Mouse (Mus musculus): ENCODE results near the gene Rhot2. TPM values are rescaled to one million over a fixed set of nuclear protein-coding genes. Genes with fewer than 3 reads are reported as not detected.

Rhot2 gene
- total RNA-seq, 2 experiments from 2014 or later = 80.4 to 86.5 TPM

GRCm38 (mm10) chr17:25802825-25803517 lies 41.7 kb downstream of the Rhot2 start:
- DNase-seq = peak; percentile 85 to 86
- intact Hi-C loops (cut with DNase I) = loop anchor here (10.0 kb wide), 1 partner anchor 208 kb away; no protein-coding TSS in a partner anchor

- intact Hi-C loops (cut with DNase I) = loop anchor here (1.0 to 10.0 kb wide), 3 partner anchors 28 to 206 kb away; partner anchors contain the start of gene Narfl
- DNase-seq = peak; percentile 77 to 83
These were observed 43.6 kb downstream of the Rhot2 start for GRCm38 (mm10) chr17:25801029-25801428.

GRCm38 (mm10) chr17:25796951-25797369 lies 47.7 kb downstream of the Rhot2 start, which contains the start of gene Metrn:
Gene Metrn, minus strand, starts transcription at chr17:25797136.
- peak; percentile 92 to 93 for DNase-seq
- intact Hi-C loops (cut with DNase I) = no loop called here

GRCm38 (mm10) chr17:25796211-25796771 lies 48.4 kb downstream of the Rhot2 start:
- intact Hi-C loops (cut with DNase I) = no loop called here
- DNase-seq = peak; percentile 69 to 77

- intact Hi-C loops (cut with DNase I) = no loop called here
- peak in 1 of 2 experiments; percentile 34 for DNase-seq
These were observed 49.0 kb downstream of the Rhot2 start, which contains the start of gene AC134908.4 for GRCm38 (mm10) chr17:25795609-25796092. Gene AC134908.4, minus strand, starts transcription at chr17:25795659.

GRCm38 (mm10) chr17:25794998-25795397 lies 49.7 kb downstream of the Rhot2 start:
- no peak for DNase-seq
- intact Hi-C loops (cut with DNase I) = no loop called here

GRCm38 (mm10) chr17:25794197-25794596 lies 50.5 kb downstream of the Rhot2 start:
- no peak for DNase-seq
- intact Hi-C loops (cut with DNase I) = no loop called here

GRCm38 (mm10) chr17:25792615-25793014 lies 52.0 kb downstream of the Rhot2 start, which contains the start of gene Fam173a:
Gene Fam173a, minus strand, starts transcription at chr17:25792901.
- intact Hi-C loops (cut with DNase I) = no loop called here
- peak; percentile 89 for DNase-seq

GRCm38 (mm10) chr17:25791843-25792527 lies 52.7 kb downstream of the Rhot2 start:
- DNase-seq = peak; percentile 89 to 94
- intact Hi-C loops (cut with DNase I) = no loop called here

GRCm38 (mm10) chr17:25791320-25791842 lies 53.3 kb downstream of the Rhot2 start:
- no peak for DNase-seq
- intact Hi-C loops (cut with DNase I) = no loop called here

Small RNAs within 50 kb of the gene (microRNA-seq; reads per million reads assigned to microRNA genes)
- 1.2 to 1.7 reads per million in 2 experiments for gene Mir3082

Other genes starting within 250 kb of the Rhot2 start
- 1 to 10 TPM in 1 of 2 experiments, under 1 TPM in 1; 0.38 to 1.9 TPM for gene Gng13, start 127.7 kb downstream of the Rhot2 start, total RNA-seq (2021)
- 1 to 10 TPM; 4.2 to 5.1 TPM for gene Chtf18, start 117.4 kb downstream of the Rhot2 start, total RNA-seq (2021)
- gene Rpusd1, start 117.2 kb downstream of the Rhot2 start, total RNA-seq (2021) = 1 to 10 TPM; 4.6 to 5.7 TPM
- not detected for gene Mslnl, start 108.8 kb downstream of the Rhot2 start, total RNA-seq (2021)
- 10 to 100 TPM; 38.5 to 40.6 TPM for gene Msln, start 90.5 kb downstream of the Rhot2 start, total RNA-seq (2021)
- gene Narfl, start 71.1 kb downstream of the Rhot2 start, total RNA-seq (2021) = 10 to 100 TPM; 43.2 to 49.3 TPM
- 10 to 100 TPM; 23.8 to 25.7 TPM for gene Haghl, start 59.2 kb downstream of the Rhot2 start, total RNA-seq (2021)
- gene Ccdc78, start 58.3 kb downstream of the Rhot2 start, total RNA-seq (2021) = under 1 TPM in 1 of 2 experiments, not detected in 1; 0.14 TPM
- gene Fam173a, start 52.0 kb downstream of the Rhot2 start, total RNA-seq (2021) = 10 to 100 TPM; 37.8 to 38.9 TPM
- not detected for gene AC134908.4, start 49.2 kb downstream of the Rhot2 start, total RNA-seq (2021)
- gene Metrn, start 47.7 kb downstream of the Rhot2 start, total RNA-seq (2021) = 10 to 100 TPM; 59.7 to 60.9 TPM
- gene Fbxl16, start 35.8 kb downstream of the Rhot2 start, total RNA-seq (2021) = 1 to 10 TPM in 1 of 2 experiments, under 1 TPM in 1; 0.67 to 1.2 TPM
- 10 to 100 TPM; 10.1 to 12.2 TPM for gene Wdr24, start 21.2 kb downstream of the Rhot2 start, total RNA-seq (2021)
- 10 to 100 TPM; 33.7 to 34.5 TPM for gene Jmjd8, start 16.0 kb downstream of the Rhot2 start, total RNA-seq (2021)
- gene Stub1, start 11.4 kb downstream of the Rhot2 start, total RNA-seq (2021) = 100 to 1,000 TPM; 123 to 132 TPM
- gene Rhbdl1, start 7.6 kb downstream of the Rhot2 start, total RNA-seq (2021) = 1 to 10 TPM; 2.2 to 2.6 TPM
- gene Gm20683, start 3.1 kb downstream of the Rhot2 start, total RNA-seq (2021) = 1 to 10 TPM; 4.2 to 4.7 TPM
- 1 to 10 TPM; 3.9 to 6.2 TPM for gene Wdr90, start 16.6 kb upstream of the Rhot2 start, total RNA-seq (2021)
- 100 to 1,000 TPM; 191 to 218 TPM for gene Mcrip2, start 23.9 kb upstream of the Rhot2 start, total RNA-seq (2021)
- gene Mettl26, start 30.2 kb upstream of the Rhot2 start, total RNA-seq (2021) = 10 to 100 TPM; 15.4 to 15.7 TPM
- gene Wfikkn1, start 36.0 kb upstream of the Rhot2 start, total RNA-seq (2021) = under 1 TPM; 0.62 to 0.96 TPM
- 10 to 100 TPM; 13.4 to 18.8 TPM for gene Rab40c, start 74.9 kb upstream of the Rhot2 start, total RNA-seq (2021)
- gene Pigq, start 100.1 kb upstream of the Rhot2 start, total RNA-seq (2021) = 10 to 100 TPM; 76.6 to 78.5 TPM
- not detected for gene Nhlrc4, start 100.1 kb upstream of the Rhot2 start, total RNA-seq (2021)
- gene A930017K11Rik, start 107.7 kb upstream of the Rhot2 start, total RNA-seq (2021) = not detected
- 10 to 100 TPM; 12.6 to 13.5 TPM for gene Capn15, start 140.9 kb upstream of the Rhot2 start, total RNA-seq (2021)
- 10 to 100 TPM; 23.4 to 24.1 TPM for gene Rab11fip3, start 224.7 kb upstream of the Rhot2 start, total RNA-seq (2021)
- 10 to 100 TPM; 14.4 to 16.7 TPM for gene Decr2, start 245.5 kb upstream of the Rhot2 start, total RNA-seq (2021)